Mouse (Mus musculus) stomach, postnatal 0 days (tissue): ENCODE results near the gene Tubb2a.

Source experiments
- CTCF ChIP-seq: IDR thresholded peaks from 2 replicates; pipeline ENCODE4 v1.5.1; 2016; ENCODE audit warnings: antibody characterized with exemption, low read depth, mild to moderate bottlenecking, moderate library complexity
- EP300 ChIP-seq: optimal IDR thresholded peaks from 2 replicates; pipeline ENCODE3; 2016; ENCODE audit warnings: antibody characterized with exemption

GRCm38 (mm10) chr13:34111878-34112277 is 34.1 kb upstream of the Tubb2a start:
- TF ChIP-seq EP300 (no peak), CTCF (no peak)
